ENCODE assay signal across 13 mouse cellular contexts in the genomic region with DNA sequence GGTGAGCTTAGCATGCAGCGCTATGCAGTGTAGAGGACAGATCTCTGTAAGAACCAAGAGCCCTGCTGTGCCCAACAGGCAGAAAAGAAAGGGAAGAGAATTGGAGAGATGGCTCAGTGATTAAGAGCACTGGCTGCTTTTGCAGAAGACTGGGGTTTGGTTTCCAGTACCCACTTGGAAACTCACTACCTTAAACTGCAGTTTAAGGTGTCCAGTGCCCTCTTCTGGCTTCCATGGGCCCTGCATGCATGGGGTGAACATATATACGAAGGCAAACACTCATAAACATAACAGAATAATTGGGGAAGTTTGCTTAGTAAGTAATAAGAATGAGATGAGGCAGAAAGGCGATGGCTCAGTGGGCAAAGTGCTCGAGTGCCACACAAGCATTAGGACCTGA.
A peak's percentile ranks its signal among the peaks of the same experiment; 100 is the strongest.
DNase-seq lines count a peak whose midpoint lies in the region; ATAC-seq and TF ChIP-seq lines count a peak whose summit lies in the region.
"Had no signal": no experiment of that assay in that cellular context is flagged by ENCODE, and none has a peak within 500 bp of the region (broad histone marks: within the 10 kb centered on the region; RNA-seq: fewer than 3 reads in every experiment).

No protein-coding gene starts in this region.

- no peak overlapping the region for H3K4me3 ChIP-seq in heart, embryonic 10.5 days
- H3K4me3 ChIP-seq in kidney, postnatal 0 days (replicated peaks; ENCODE audit: low read depth, low read length): no peak overlapping the region
- H3K4me3 ChIP-seq in MEL (ENCODE audit: control insufficient read depth in 1 of 2, insufficient read depth in 1 of 2, low read depth in 2 of 2, low read length in 2 of 2): no peak overlapping the region
- H3K4me3 ChIP-seq in liver, embryonic 15.5 days (replicated peaks): no peak overlapping the region
- H3K4me3 ChIP-seq: myocyte had no signal

- peaks cover 41% of the 10 kb centered on the region for H3K4me1 ChIP-seq in heart, embryonic 10.5 days
- H3K4me1 ChIP-seq in kidney, postnatal 0 days (replicated peaks; ENCODE audit: insufficient read depth, low read length): peaks cover 4% of the 10 kb centered on the region
- peaks cover 18 to 45% of the 10 kb centered on the region in 2 experiments for H3K4me1 ChIP-seq in MEL (ENCODE audit: control insufficient read depth in 1 of 2, insufficient read depth in 2 of 2, low read length in 2 of 2)
- peaks cover 82% of the 10 kb centered on the region for H3K4me1 ChIP-seq in liver, embryonic 15.5 days (replicated peaks)

- TF ChIP-seq CTCF in kidney, postnatal 0 days (IDR thresholded peaks at IDR 0.05; ENCODE audit: low read depth): peak; percentile 37; the same call in 1 of the 2 replicates
- TF ChIP-seq CTCF in MEL (IDR thresholded peaks at IDR 0.05 in 2 of 3, conservative IDR thresholded peaks at IDR 0.05 in 1 of 3; ENCODE audit: control insufficient read depth in 1 of 3, insufficient read depth in 1 of 3, low read depth in 2 of 3, low read length in 3 of 3, poor library complexity in 1 of 3, severe bottlenecking in 1 of 3): peak; percentile 50 to 66 (median 66)

- no peak overlapping the region for H3K9ac ChIP-seq in kidney, postnatal 0 days (ENCODE audit: low read depth, low read length)
- no peak overlapping the region for H3K9ac ChIP-seq in MEL (ENCODE audit: control insufficient read depth, low read depth, low read length, poor library complexity, severe bottlenecking)
- H3K9ac ChIP-seq in liver, embryonic 15.5 days: no peak overlapping the region

- no peak for TF ChIP-seq EP300 in MEL (IDR thresholded peaks at IDR 0.05; ENCODE audit: low read depth in 1 of 2, low read length in 2 of 2)

- H3K27ac ChIP-seq in heart, embryonic 10.5 days: peak overlapping the region; percentile 84; the same call in 1 of the 2 replicates
- H3K27ac ChIP-seq in kidney, postnatal 0 days: peak overlapping the region; percentile 42
- peak overlapping the region; percentile 86 for H3K27ac ChIP-seq in MEL (ENCODE audit: control insufficient read depth, low read depth, low read length)
- H3K27ac ChIP-seq in liver, embryonic 15.5 days (replicated peaks): peak overlapping the region; percentile 100

- H3K27me3 ChIP-seq in heart, embryonic 10.5 days (ENCODE audit: insufficient read depth, poor library complexity, severe bottlenecking): no peaks in the 10 kb centered on the region
- no peaks in the 10 kb centered on the region for H3K27me3 ChIP-seq in kidney, postnatal 0 days (ENCODE audit: insufficient read depth, low read length)
- H3K27me3 ChIP-seq in MEL (ENCODE audit: control insufficient read depth in 1 of 2, insufficient read depth in 2 of 2, low read length in 2 of 2): no peaks in the 10 kb centered on the region
- no peaks in the 10 kb centered on the region for H3K27me3 ChIP-seq in liver, embryonic 15.5 days

- H3K4me2 ChIP-seq in kidney, postnatal 0 days (ENCODE audit: low read length): no peak overlapping the region
- H3K4me2 ChIP-seq in liver, embryonic 15.5 days: no peak overlapping the region

- peak; percentile 68 for TF ChIP-seq RAD21 in MEL (IDR thresholded peaks at IDR 0.05; ENCODE audit: low read depth, low read length)

- no peaks in the 10 kb centered on the region for H3K79me2 ChIP-seq in MEL (ENCODE audit: control insufficient read depth, insufficient read depth, low read length, poor library complexity)

- WGBS in heart, embryonic 10.5 days: 92% methylated on average over 4 of the region's 4 CpGs
- WGBS in kidney, postnatal 0 days: 94% methylated on average over 4 of the region's 4 CpGs
- 81% methylated on average over 4 of the region's 4 CpGs for WGBS in liver, embryonic 15.5 days (ENCODE audit: insufficient replicate concordance)

- no peak for DNase-seq in heart, embryonic 10.5 days (ENCODE audit: low spot score)
- DNase-seq in heart, adult 18-20 months: no peak
- DNase-seq in kidney, postnatal 0 days (ENCODE audit: low spot score): no peak
- no peak for DNase-seq in kidney, postnatal 4 days
- DNase-seq in MEL (ENCODE audit: low read depth, low spot score): peak; percentile 83
- DNase-seq in spleen, adult 18-20 months: no peak
- DNase-seq in T-cell, adult 2 months (ENCODE audit: low spot score): no peak
- DNase-seq: B cell, adult 2 months; retina, postnatal 1 day; thymus, postnatal 4 days had no signal

- H3K9me3 ChIP-seq in heart, embryonic 10.5 days: no peaks in the 10 kb centered on the region
- no peaks in the 10 kb centered on the region for H3K9me3 ChIP-seq in kidney, postnatal 0 days (replicated peaks; ENCODE audit: low read length)
- no peaks in the 10 kb centered on the region for H3K9me3 ChIP-seq in MEL (replicated peaks; ENCODE audit: insufficient read depth, low read length)
- H3K9me3 ChIP-seq in liver, embryonic 15.5 days (replicated peaks): no peaks in the 10 kb centered on the region

- TF ChIP-seq POLR2A in MEL (IDR thresholded peaks at IDR 0.05; ENCODE audit: control insufficient read depth in 1 of 2, insufficient read depth in 1 of 2, low read depth in 1 of 2, low read length in 2 of 2, poor library complexity in 1 of 2): no peak

- no peaks in the 10 kb centered on the region for H3K36me3 ChIP-seq in heart, embryonic 10.5 days
- no peaks in the 10 kb centered on the region for H3K36me3 ChIP-seq in kidney, postnatal 0 days (ENCODE audit: insufficient read depth, low read length)
- peaks cover 0 to 44% of the 10 kb centered on the region in 2 experiments; a peak in 2 of 4 replicates for H3K36me3 ChIP-seq in MEL (ENCODE audit: control insufficient read depth in 1 of 2, insufficient read depth in 2 of 2, low read length in 2 of 2)
- no peaks in the 10 kb centered on the region for H3K36me3 ChIP-seq in liver, embryonic 15.5 days (replicated peaks)

- no peak for ATAC-seq in kidney, postnatal 0 days (replicated peaks; ENCODE audit: low FRiP score, low read depth)
- ATAC-seq in liver, embryonic 15.5 days (ENCODE audit: insufficient read depth): no peak
- ATAC-seq: inflammation-experienced regulatory T-cells, adult 6 months had no signal

TF ChIP-seq in MEL, 35 proteins besides CTCF, POLR2A, EP300 and RAD21:
- TF ChIP-seq ETS1 (IDR thresholded peaks at IDR 0.05; ENCODE audit: low read depth, low read length) (peak; percentile 21; the same call in 1 of the 2 replicates), SMC3 (IDR thresholded peaks at IDR 0.05; ENCODE audit: low read depth, low read length) (peak; percentile 64), MAX (IDR thresholded peaks at IDR 0.05; ENCODE audit: low read length) (no peak), ZC3H11A (IDR thresholded peaks at IDR 0.05; ENCODE audit: low read depth, low read length) (peak; percentile 40)

Comparison
In these comparisons a context has a peak if more than half of its experiments do, and no peak if none do; other contexts are left out.
1. H3K27ac ChIP-seq: peak in every context shown above with its lines; median percentile 100 in liver, embryonic 15.5 days; 86 in MEL; 84 in heart, embryonic 10.5 days; 42 in kidney, postnatal 0 days.